Mouse (Mus musculus): ENCODE results near the gene Cbarp.

DNA sequence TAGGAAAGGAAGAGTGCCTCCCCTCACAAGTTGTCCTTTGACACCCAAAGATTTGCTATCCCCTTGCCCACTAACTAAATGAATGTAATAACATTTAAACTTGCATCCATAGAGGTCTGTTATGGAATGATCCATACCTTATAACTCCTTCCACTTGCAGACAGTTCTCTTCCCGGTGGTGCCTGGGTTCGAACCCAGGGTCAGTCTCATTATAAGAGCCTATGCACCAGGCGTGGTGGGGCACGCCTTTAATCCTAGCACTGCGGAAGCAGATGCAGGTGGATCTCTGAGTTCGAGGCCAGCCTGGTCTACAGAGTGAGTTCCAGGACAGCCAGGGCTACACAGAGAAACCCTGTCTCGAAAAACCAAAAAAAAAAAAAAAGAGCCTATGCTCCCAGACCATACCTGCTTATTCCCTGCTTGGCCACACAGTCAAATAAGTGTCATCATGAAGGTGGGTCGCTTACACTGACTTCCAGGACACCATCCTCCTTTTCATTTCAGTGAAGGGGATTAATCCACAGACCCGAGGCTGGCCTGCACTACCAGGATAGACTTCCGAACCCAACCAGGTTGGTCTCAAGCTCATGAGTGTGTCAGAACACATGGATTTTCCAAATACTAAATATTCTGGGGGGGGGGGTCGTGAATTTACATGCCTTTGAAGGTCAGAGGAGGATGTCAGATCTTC is 515 bp downstream of the Cbarp start:
- TF ChIP-seq CTCF (IDR thresholded peaks at IDR 0.05) (no peak), EP300 (IDR thresholded peaks at IDR 0.05) (no peak)

All from lung, postnatal 0 days (tissue).